Mouse (Mus musculus) gastrocnemius, postnatal 4 days (tissue): ENCODE data around the gene Hist1h2bf. TPM values are rescaled to one million over a fixed set of nuclear protein-coding genes. Genes with fewer than 3 reads are reported as not detected.

Experiments used
- DNase-seq, 2 experiments: peaks; one replicate each; pipeline ENCODE4 v3.0.0; 2021 to 2022; ENCODE audit warnings: low spot score in 2 of 2, mixed read lengths in 2 of 2
- microRNA-seq: library from miRNA; unstranded; fragments of <30 nt; microRNA quantifications from one replicate; pipeline ENCODE4 v1.2.0, GENCODE M21; 2021
- total RNA-seq, 2 experiments: library from RNA; stranded (reverse); gene quantifications; 2 replicates each; pipeline ENCODE4 v1.2.3; 2021

Gene Hist1h2bf
- total RNA-seq, 2 experiments from 2014 or later, result 240 to 292 TPM

DNA sequence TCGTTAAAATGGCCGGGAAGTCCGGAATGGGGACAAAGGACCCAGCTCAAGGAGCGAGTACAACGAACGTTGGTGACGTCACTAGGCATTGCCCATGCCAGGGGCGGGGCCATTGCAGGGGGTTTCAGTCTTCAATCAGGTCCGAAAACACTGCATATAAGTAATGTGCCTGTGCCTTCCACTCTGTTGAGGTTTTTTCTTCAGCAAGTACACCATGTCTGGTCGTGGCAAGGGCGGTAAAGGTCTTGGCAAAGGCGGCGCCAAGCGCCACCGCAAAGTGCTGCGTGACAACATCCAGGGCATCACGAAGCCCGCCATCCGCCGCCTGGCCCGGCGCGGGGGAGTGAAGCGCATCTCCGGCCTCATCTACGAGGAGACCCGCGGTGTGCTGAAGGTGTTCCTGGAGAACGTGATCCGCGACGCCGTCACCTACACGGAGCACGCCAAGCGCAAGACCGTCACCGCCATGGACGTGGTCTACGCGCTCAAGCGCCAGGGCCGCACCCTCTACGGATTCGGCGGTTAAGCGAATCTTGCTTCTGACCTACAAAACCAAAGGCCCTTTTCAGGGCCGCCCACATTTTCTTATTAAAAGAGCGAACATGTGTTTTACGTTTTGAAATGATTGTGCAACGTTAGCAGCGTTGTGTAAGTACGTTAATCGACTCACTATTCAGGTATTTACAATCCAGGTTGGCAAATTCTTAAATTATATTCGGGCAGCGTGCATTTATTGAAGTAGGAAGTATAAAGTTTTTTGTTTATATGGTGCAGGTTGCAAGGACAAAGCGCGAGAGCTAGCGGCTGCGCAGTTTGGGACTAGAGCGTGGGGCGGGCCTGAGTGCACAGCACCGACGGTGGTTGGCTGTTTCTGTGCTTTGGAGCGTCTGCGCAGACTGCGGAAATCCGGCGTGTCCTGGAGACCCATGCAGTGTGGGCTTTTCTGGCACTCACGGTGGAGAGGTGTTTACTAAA is 42.8 kb downstream of the Hist1h2bf start, which contains the start of gene Hist1h4h:
Gene Hist1h4h, plus strand, starts transcription at position 150 of the 975 bp plus-strand sequence.
- DNase-seq, result peak; percentile 78 to 93

DNA sequence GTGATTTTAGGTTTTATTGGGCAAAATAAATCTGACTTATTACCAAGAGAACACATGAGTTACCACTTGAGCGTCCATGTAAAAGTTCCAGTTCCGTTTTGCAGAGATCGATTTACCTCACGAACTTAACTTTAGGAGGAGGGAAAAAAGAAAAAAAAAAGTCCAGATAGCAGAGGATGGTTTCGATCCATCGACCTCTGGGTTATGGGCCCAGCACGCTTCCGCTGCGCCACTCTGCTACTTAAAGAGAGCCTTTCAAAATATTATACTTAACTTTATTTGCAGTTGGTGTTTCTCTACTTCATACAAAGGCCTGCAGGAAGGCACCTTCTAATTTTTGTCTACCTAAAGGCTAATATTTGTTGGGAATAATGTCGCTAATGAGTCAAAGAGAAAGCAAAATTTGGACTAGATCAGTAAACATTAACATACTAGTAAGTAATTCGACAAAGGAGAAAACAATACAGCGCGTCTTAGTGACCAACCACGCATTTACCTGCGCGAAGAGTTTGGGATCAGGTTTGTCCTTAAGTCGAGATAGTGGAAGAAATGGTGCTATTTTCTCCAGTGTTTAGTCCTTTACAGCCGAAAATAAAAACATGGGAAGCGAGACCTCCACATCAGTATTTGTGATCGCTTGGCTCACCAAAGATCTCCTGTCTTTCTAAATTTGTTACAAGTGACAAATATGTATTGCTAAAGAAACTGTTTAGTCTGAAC is 43.7 kb downstream of the Hist1h2bf start:
- DNase-seq, result peak in 1 of 2 experiments; percentile 54

DNA sequence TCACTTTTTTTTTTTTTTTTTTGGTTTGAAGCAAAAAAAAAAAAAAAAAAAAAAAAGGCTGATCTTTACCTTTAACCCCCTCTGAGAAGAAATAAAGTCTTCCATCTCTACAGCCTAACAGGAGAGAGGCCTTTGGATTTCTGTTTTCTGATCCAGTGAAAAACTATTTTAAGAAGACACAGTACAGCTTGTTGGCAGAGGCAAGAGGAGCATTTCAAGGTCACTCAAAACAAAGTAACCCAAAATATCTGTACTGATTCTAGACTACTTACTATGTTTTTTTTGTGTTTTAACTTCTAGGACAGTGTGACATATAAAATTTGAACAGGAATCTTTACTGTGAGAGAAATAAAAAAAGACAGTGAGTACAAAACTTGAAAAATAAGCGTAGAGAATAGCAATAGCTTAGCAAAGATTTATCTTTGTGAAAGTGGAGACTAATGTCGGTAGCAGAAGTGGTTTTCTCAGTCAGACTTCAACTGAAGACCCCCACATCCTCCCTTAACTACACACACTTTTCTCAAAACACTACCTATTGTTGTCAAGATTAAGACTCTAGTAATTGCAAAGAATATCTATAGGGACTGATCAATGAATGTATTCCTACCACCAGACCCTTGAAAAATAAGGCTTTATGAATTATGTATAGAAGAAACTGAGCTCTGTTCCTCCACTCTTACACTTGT is 44.4 kb downstream of the Hist1h2bf start:
- DNase-seq, result no peak

DNA sequence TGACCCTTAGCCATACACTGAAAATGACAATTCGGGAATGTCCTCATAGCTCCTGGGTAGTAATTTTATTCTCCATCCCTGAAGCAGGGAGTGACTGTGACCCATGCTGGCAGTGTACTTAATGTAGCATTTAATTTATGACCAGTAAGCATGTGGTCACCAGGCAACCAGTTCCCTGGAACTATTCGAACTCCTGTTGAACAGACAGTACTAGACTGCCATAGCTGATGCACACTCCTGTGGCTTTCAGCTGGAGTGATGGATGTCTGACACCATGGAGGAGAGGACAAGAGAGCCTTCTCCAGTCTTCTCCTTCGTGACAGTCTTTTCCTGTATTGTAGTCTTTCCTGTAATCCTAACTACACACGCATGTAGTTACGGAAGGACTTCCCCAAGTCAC is 45.0 kb downstream of the Hist1h2bf start:
- DNase-seq, result no peak

DNA sequence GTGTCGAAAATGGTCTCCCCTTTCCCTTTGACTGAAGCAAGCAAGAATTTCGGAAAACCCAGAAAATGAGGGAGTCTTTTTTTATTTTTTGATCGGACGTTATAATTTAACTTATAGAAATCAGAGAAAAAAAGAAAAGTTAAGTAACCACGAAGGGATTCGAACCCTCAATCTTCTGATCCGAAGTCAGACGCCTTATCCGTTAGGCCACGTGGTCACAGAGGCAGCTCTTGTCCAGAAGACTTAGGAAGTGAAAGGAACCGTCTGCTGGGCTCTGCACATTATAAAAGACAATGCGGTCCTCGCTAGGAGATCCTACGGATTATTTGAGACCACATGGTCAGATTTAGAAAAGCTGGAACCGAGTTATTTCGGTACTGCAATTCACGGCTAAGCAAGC is 47.7 kb downstream of the Hist1h2bf start:
- DNase-seq, result peak; percentile 82

DNA sequence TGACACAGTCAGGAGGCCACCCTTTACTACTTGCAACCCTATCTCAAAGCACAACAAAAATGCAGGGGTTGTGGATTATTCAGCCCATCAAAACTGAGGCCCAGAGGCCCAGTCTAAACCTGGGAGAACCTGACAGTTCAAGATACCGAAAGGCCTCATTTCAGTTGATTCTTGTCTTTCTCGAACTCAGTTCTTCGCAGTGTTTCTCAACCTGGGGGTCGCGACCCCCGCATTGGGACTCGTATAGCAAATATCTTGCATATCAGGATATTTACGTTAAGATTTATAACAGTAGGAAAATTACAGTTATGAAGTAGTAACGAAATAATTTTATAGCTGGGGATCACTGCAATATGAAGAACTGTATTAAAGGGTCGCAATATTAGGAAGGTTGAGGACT is 48.1 kb downstream of the Hist1h2bf start:
- DNase-seq, result no peak

DNA sequence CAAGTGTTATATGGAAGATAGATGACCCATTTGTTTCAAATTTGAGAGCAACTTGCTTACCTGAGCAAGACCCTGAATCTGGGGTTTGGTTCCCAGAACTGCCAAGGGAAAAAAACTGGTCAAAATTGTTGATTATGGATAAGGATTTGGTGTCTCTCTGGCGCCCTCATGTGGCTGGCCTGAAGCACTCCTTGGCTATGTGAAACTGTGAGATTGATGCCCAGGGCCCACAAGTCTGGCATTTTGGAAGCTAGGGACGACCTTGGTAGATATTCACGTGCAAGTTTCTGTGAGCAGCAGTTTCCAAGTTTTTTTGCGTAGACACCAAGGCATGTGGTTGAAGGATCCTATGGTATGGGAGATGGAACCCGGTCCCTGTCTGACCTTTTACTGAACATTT is 49.3 kb downstream of the Hist1h2bf start:
- DNase-seq, result peak; percentile 57 to 75

DNA sequence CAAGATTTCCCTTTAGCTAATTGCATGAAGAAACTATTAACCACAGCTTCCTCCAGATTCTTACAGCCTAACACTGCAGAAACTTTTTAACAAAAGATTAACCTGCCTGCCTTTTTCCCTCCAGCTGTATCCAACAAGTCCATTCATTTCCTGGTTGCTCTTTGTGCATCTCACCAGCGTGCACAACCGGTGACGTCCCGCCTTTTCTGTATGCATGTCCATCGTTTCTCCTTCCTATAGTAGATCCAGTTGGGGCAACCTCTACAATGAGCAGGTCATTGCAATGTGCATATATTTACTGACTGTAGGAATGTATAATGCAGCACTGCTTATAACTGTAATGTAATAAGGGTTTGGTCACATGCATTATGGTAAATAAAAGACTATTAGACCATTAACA is 50.0 kb downstream of the Hist1h2bf start:
- no peak for DNase-seq

Small RNA genes lying within 50 kb of the gene (microRNA-seq; reads per million reads assigned to microRNA genes)
- gene Gm44297, result not detected
- gene Gm44359, result not detected
- gene Gm44394, result not detected

Other genes with a start within 250 kb of the Hist1h2bf start
- gene Zfp322a, start 205.0 kb downstream of the Hist1h2bf start, total RNA-seq, result 10 to 100 TPM; 17.8 to 20.8 TPM
- 1 to 10 TPM; 6.2 to 6.6 TPM for gene Abt1, start 150.3 kb downstream of the Hist1h2bf start, total RNA-seq
- not detected for gene Btn1a1, start 108.3 kb downstream of the Hist1h2bf start, total RNA-seq
- under 1 TPM in 1 of 2 experiments, not detected in 1; 0.23 TPM for gene Btn2a2, start 85.3 kb downstream of the Hist1h2bf start, total RNA-seq
- 100 to 1,000 TPM; 761 to 939 TPM for gene Hist1h4h, start 43.1 kb downstream of the Hist1h2bf start, total RNA-seq
- 100 to 1,000 TPM; 329 to 395 TPM for gene Hist1h2af, start 40.3 kb downstream of the Hist1h2bf start, total RNA-seq
- gene Hist1h3g, start 38.8 kb downstream of the Hist1h2bf start, total RNA-seq, result 100 to 1,000 TPM; 100 to 143 TPM
- 10 to 100 TPM; 18.5 to 24.9 TPM for gene Hist1h2bh, start 30.8 kb downstream of the Hist1h2bf start, total RNA-seq
- gene Hist1h3f, start 30.1 kb downstream of the Hist1h2bf start, total RNA-seq, result 100 to 1,000 TPM in 1 of 2 experiments, 10 to 100 TPM in 1; 92.1 to 134 TPM
- 100 to 1,000 TPM; 613 to 773 TPM for gene Hist1h4f, start 22.5 kb downstream of the Hist1h2bf start, total RNA-seq
- 10 to 100 TPM; 34.6 to 45.9 TPM for gene Hist1h1d, start 20.9 kb downstream of the Hist1h2bf start, total RNA-seq
- gene Hist1h3e, start 11.8 kb downstream of the Hist1h2bf start, total RNA-seq, result 100 to 1,000 TPM; 232 to 273 TPM
- gene Hist1h2ae, start 3.0 kb downstream of the Hist1h2bf start, total RNA-seq, result 10 to 100 TPM; 63.6 to 92.7 TPM
- gene Hist1h2bg, start 2.8 kb downstream of the Hist1h2bf start, total RNA-seq, result 100 to 1,000 TPM; 491 to 581 TPM
- gene Hist1h2ad, start 185 bp upstream of the Hist1h2bf start, total RNA-seq, result 10 to 100 TPM; 51.6 to 79.2 TPM
- 10 to 100 TPM; 55.2 to 69.3 TPM for gene Hist1h3d, start 1.6 kb upstream of the Hist1h2bf start, total RNA-seq
- 100 to 1,000 TPM; 302 to 338 TPM for gene Hist1h4d, start 7.4 kb upstream of the Hist1h2bf start, total RNA-seq
- 10 to 100 TPM; 40.8 to 47.6 TPM for gene Hist1h2be, start 46.9 kb upstream of the Hist1h2bf start, total RNA-seq
- gene Hist1h1e, start 48.4 kb upstream of the Hist1h2bf start, total RNA-seq, result 100 to 1,000 TPM; 307 to 345 TPM
- gene Hist1h2ac, start 109.8 kb upstream of the Hist1h2bf start, total RNA-seq, result 10 to 100 TPM; 12.7 to 14.2 TPM
- 10 to 100 TPM; 71.7 to 84.0 TPM for gene Hist1h2bc, start 110.0 kb upstream of the Hist1h2bf start, total RNA-seq
- 1 to 10 TPM; 1.3 to 1.6 TPM for gene Hist1h1t, start 121.6 kb upstream of the Hist1h2bf start, total RNA-seq
- 100 to 1,000 TPM; 206 to 241 TPM for gene Hist1h4c, start 124.3 kb upstream of the Hist1h2bf start, total RNA-seq
- gene Hfe, start 136.7 kb upstream of the Hist1h2bf start, total RNA-seq, result 1 to 10 TPM; 5.9 to 6.6 TPM
- gene Hist1h1c, start 164.6 kb upstream of the Hist1h2bf start, total RNA-seq, result 100 to 1,000 TPM; 462 to 585 TPM
- 100 to 1,000 TPM; 162 to 207 TPM for gene Hist1h3c, start 171.4 kb upstream of the Hist1h2bf start, total RNA-seq
- 100 to 1,000 TPM; 215 to 270 TPM for gene Hist1h2bb, start 172.5 kb upstream of the Hist1h2bf start, total RNA-seq
- gene Hist1h2ab, start 176.9 kb upstream of the Hist1h2bf start, total RNA-seq, result 100 to 1,000 TPM; 390 to 456 TPM
- gene Hist1h3b, start 178.1 kb upstream of the Hist1h2bf start, total RNA-seq, result 100 to 1,000 TPM; 433 to 519 TPM
- 100 to 1,000 TPM; 298 to 366 TPM for gene Hist1h4b, start 182.8 kb upstream of the Hist1h2bf start, total RNA-seq
- gene Hist1h4a, start 187.0 kb upstream of the Hist1h2bf start, total RNA-seq, result 100 to 1,000 TPM; 369 to 391 TPM
- gene Hist1h3a, start 188.2 kb upstream of the Hist1h2bf start, total RNA-seq, result 100 to 1,000 TPM; 353 to 457 TPM
- 100 to 1,000 TPM; 271 to 321 TPM for gene Hist1h1a, start 189.5 kb upstream of the Hist1h2bf start, total RNA-seq
- not detected for gene Trim38, start 195.7 kb upstream of the Hist1h2bf start, total RNA-seq
- gene Slc17a2, start 232.8 kb upstream of the Hist1h2bf start, total RNA-seq, result under 1 TPM in 1 of 2 experiments, not detected in 1; 0.31 TPM